Mouse (Mus musculus): Measurements from ENCODE around the gene Mterf2.

GRCm38 (mm10) chr10:85125184-85125583 lies 2.6 kb downstream of the Mterf2 start:
- no peak for TF ChIP-seq POLR2A (IDR thresholded peaks at IDR 0.05; ENCODE audit: low read depth, low read length)
- TF ChIP-seq CTCF (conservative IDR thresholded peaks at IDR 0.05 in 1 of 2, IDR thresholded peaks at IDR 0.05 in 1 of 2; ENCODE audit: low read depth in 2 of 2, low read length in 2 of 2) = no peak
- TF ChIP-seq USF1 (IDR thresholded peaks at IDR 0.05; ENCODE audit: low read depth, low read length) = no peak
- no peak for TF ChIP-seq MXI1 (IDR thresholded peaks at IDR 0.05; ENCODE audit: low read depth, low read length)
- no peak for TF ChIP-seq ZC3H11A (IDR thresholded peaks at IDR 0.05; ENCODE audit: low read depth, low read length)

Measured in CH12.LX (cell line).